Mouse (Mus musculus) left cerebral cortex, adult 8-10 months (tissue): Measurements from ENCODE around the gene Cfap58. TPM values are rescaled to one million over a fixed set of nuclear protein-coding genes. Genes with fewer than 3 reads are reported as not detected.
A peak's percentile ranks its signal among the peaks of the same experiment; 100 is the strongest.

ENCODE experiments used
- DNase-seq, 2 experiments: peaks; one replicate each; pipeline ENCODE4 v3.0.0; 2022; ENCODE audit warnings: low spot score in 2 of 2
- total RNA-seq, 4 experiments: library from RNA; stranded (reverse); gene quantifications; 2 replicates each; pipeline ENCODE4 v1.2.4; 2022

Gene Cfap58
- total RNA-seq = under 1 TPM; 0.15 to 0.39 (median 0.36) TPM

DNA sequence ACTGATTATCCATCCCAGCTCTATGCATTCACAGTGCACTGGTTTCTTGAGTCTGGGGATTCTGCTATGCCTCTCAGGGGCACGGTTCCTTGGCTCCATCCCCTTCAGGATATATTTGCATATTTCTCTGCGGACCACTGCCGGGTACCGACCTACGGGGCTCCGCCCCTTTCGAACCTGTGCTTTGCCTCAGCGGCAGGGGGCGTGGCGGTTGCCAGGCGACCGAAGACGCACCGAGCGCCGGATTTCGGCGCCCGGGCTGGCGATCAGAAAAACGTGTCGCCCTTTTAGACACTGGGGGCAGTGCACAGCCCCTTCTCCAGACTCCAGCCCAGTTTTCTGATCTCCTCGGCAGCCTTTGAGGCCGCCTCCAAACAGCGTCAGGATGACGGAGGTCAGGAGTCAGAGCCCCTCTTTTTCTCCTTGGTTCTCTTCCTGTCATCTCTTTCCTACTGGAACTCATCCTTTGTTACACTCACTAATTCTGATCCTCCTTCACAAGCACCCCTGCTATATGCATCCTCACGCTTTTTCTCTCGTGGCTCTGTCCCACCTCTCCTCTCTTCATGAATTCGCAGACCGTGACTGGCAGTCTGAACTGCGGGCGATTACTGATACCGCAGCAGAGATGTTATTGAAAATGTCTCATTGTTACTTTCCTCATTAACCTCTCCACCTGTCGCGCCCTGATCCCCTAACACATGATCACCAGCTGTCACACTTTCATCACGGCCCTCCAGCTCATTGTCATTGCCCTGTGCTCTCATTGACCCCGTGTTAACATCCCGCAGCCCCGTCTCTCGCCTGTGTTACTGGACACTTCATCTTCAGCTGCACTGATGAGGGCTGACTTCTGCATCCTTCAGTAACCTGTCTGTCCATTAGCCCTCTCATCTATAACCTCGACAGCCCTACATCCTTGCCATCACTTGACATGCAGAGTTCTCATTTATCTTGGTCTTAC, at the start of gene Cfap58:
Gene Cfap58 (plus strand): TSS at position 233 of the 964 bp plus-strand sequence.
- peak in 1 of 2 experiments; percentile 28 for DNase-seq

DNA sequence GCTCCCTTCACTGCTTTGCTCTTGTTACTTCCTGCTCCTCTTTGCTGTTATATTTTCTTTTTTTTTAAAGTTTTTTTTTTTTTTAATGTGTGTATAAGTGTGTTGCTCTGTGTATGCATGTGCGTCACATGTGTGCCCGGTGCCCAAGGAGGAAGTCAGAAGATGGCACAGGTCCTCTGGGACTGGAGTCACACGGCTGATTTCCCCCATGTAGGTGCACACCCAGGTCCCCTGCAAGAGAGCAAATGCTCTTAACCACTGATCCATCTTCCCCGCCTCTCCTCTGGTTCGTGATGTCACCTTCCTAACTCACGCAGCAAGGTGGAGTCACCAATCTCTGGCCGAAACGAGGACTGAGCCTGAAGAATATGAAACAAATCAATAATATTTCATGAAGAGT, 49.4 kb upstream of the Cfap58 start:
- DNase-seq = no peak

GRCm38 (mm10) chr19:47890489-47891130, 46.9 kb upstream of the Cfap58 start:
- DNase-seq = no peak

DNA sequence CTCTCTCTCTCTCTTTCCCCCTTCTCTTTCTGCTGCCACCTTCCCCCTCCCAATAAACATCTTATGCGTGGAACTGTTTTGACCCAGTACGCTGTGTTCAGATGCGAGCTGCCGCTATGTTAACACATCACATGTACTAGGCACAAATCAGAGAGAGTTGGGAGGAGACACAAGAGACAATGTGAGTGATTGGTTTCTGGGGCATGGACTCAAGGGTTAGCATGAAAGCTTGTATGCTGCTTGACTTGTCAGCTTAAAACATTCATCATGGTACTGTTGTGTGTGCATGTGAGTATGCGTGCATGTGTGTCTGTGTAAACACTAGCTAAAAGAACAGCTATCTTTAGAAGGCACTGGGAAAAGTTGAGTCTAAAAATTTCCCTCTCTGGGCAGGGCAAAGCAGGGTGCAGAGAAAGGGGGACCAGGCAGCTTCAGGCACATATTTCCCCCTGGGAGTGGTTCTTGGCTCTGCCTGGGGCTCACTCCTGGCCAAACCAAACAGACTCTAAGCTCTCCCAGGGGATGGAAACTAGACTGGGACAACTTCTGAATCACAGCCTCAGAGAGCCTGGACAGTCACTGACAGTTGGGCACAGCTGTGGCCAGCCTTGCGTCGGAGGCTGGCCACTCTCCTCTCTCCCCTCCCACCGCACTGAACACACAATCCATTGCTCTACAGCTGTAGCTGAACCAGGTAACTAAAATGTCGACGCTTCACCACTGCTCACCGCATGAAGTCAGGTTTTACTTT, 45.7 kb upstream of the Cfap58 start:
- DNase-seq = no peak

GRCm38 (mm10) chr19:47893092-47893491, 44.4 kb upstream of the Cfap58 start:
- DNase-seq = no peak

DNA sequence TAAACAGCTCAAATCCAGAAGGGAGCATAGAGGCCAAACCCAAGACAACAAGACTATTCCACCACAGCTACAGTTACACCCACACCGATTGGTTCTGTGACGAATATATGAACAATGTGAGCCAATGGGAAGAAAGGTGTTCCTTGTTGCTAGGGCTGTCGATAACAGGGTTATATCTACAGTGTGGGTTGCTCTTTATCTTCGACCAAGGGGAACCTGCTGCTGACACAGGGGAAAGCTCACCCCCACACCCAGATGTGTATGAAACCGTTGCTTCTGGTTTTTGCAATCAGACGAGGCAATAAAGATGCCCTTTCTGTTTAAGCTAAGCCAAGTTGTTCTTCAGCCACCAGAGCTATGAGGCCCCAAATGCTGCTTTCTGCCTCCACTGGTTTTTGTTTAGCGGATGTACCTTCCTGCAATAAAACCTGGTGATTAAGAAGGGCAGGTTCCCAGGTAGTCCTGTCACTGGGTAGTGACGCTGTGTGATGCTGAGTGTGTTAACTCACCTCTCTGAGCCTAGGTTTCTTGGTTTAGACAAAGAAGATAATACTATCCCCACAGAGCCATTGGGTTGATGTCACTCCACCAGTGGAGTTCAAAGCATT, 38.9 kb upstream of the Cfap58 start:
- no peak for DNase-seq

DNA sequence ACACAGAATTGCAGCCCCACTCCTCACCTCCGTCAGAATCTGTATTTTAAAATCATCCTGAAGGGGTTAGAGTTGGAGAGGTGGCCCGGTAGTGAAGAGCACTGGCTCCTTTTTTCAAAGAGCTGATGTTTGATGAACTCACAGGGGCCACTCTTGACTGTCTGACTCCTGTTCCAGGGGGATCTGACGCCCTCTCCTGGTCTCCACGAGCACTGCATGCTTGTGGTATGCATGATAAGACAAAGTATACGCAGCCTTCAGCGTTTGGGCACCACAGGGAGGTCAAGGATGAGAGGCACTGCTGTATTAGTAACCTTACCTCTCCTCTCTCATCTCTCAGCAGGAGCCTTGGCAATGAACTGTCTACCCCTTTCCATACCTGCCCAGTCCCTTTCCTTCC, 37.5 kb upstream of the Cfap58 start:
- DNase-seq = no peak

DNA sequence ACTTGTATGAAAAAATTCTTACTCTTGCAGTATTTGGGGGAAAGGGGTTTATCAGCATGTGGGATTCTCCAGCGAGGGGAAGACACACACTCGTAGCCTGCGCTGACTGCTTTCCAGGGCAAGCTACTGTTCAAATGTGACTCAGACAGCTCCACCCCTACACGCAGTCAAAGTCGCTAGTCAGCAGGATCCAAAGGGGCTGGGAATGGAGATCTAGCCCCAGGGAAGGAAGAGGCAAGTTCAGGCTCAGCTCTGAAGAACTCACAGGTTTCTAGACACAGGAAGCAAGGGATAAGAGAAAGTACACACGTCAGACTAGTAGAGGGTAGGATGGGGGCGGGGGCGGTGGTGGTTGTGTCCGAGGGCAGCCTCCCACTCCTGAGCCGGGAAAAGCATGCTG, 36.9 kb upstream of the Cfap58 start:
- DNase-seq = no peak

DNA sequence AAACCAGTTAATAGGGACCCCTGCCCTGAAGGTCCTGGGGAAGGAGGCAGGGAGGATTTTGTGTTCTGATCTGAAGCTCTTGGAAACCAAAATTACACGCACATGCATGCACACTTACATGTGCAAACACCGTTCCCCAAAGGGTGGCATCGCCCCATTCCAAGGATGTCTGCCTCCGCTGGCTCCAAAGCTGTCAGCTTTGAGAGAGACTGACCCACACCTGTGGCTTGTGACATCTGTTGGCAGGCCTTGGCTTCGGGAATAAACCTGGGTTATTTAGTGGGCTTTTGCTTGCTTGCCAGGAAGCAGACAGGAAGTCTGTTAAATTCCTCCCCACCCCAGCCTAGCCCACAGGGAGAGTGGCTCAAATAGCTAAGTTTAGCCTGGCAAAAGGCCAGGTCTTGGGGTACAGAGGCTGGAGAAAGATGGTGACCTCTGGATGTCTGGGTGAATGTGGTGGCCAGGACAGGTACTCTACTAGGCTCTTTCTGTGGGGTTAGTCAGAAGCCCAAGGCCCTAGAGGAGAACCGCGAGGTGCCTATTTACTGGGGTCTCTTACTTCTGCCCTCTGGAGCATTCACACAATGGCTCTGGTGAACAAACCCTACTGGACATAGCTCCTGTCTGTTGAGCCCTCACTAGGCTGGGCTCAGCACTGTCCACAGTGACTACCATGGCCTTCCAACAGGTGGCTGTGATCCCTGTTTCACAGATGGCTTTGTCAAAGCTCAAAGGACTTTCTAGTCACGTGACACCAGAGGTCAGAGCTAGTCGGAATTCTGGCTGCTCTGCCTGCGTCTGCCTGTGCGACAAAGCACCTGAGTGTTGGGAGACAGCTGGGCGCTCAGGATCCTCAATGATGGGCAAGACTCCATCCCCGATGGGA, 34.9 kb upstream of the Cfap58 start:
- DNase-seq = no peak

GRCm38 (mm10) chr19:47903679-47904078, 33.8 kb upstream of the Cfap58 start:
- no peak for DNase-seq

GRCm38 (mm10) chr19:47905081-47905480, 32.4 kb upstream of the Cfap58 start:
- no peak for DNase-seq

DNA sequence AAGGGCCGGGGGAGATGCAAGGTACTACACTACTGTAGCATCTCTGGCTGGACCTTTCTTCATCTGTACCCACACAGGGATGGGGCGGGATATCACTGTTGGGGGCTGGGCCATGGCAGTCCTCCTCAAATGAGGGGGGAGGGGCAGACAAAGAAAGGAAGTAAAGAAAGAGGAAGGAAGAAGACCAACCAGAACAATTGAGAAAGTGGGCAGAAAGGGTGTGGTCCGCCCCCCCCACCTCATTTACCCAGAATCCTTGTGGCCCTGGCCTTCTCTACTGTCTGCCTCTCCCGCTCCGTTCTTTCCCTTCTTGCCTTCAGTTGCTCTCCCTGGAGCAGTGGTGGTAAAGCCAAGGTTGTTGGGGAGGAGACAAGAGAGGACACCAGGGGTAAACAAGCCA, 31.9 kb upstream of the Cfap58 start:
- DNase-seq = no peak

GRCm38 (mm10) chr19:47907596-47907995, 29.9 kb upstream of the Cfap58 start:
- no peak for DNase-seq

- DNase-seq = no peak
Measured at GRCm38 (mm10) chr19:47908961-47909371, 28.5 kb upstream of the Cfap58 start.

GRCm38 (mm10) chr19:47909387-47910116, 27.9 kb upstream of the Cfap58 start:
- DNase-seq = no peak

- no peak for DNase-seq
Measured at GRCm38 (mm10) chr19:47910117-47910618, 27.3 kb upstream of the Cfap58 start.

- DNase-seq = no peak
Measured at GRCm38 (mm10) chr19:47910751-47911150, 26.7 kb upstream of the Cfap58 start.

GRCm38 (mm10) chr19:47913344-47913743, 24.1 kb upstream of the Cfap58 start:
- no peak for DNase-seq

- no peak for DNase-seq
Measured at GRCm38 (mm10) chr19:47914191-47914590, 23.3 kb upstream of the Cfap58 start.

GRCm38 (mm10) chr19:47915251-47915650, 22.2 kb upstream of the Cfap58 start:
- no peak for DNase-seq
